Mouse (Mus musculus) midbrain, embryonic 16.5 days (tissue): ENCODE results near the gene Nup210l. TPM values are rescaled to one million over a fixed set of nuclear protein-coding genes. Genes with fewer than 3 reads are reported as not detected.

Experiments used
- ATAC-seq: fragments of 200-750 bp; cut with Nextera tagmentation; 2 replicates; pipeline ENCODE4 v1.8.0; 2017; ENCODE audit warnings: moderate TSS enrichment
- H3K27ac ChIP-seq: fragments of 300-500 bp; sonication (generic); 2 replicates; pipeline ENCODE4 v1.5.1; 2014; ENCODE audit warnings: mild to moderate bottlenecking, low read length, mixed read lengths
- H3K27me3 ChIP-seq: fragments of 300-500 bp; sonication (generic); 2 replicates; pipeline ENCODE4 v1.6.1; 2014; ENCODE audit warnings: low read depth, low read length, mixed read lengths; ENCODE audit not compliant: control insufficient read depth, insufficient read depth
- H3K36me3 ChIP-seq: fragments of 300-500 bp; sonication (generic); 2 replicates; pipeline ENCODE4 v1.6.1; 2014; ENCODE audit warnings: mild to moderate bottlenecking, low read length, moderate library complexity, mixed read lengths; ENCODE audit not compliant: control insufficient read depth, insufficient read depth
- H3K4me1 ChIP-seq: fragments of 300-500 bp; sonication (generic); 2 replicates; pipeline ENCODE4 v1.6.1; 2014; ENCODE audit warnings: mild to moderate bottlenecking, low read length, mixed read lengths; ENCODE audit not compliant: control insufficient read depth, insufficient read depth
- H3K4me2 ChIP-seq: fragments of 300-500 bp; sonication (generic); 2 replicates; pipeline ENCODE4 v1.6.1; 2014; ENCODE audit warnings: mild to moderate bottlenecking, low read length, mixed read lengths
- H3K4me3 ChIP-seq: fragments of 300-500 bp; sonication (generic); 2 replicates; pipeline ENCODE4 v1.5.1; 2014; ENCODE audit warnings: low read depth, mild to moderate bottlenecking, low read length, moderate library complexity, mixed read lengths
- H3K9ac ChIP-seq: fragments of 300-500 bp; sonication (generic); 2 replicates; pipeline ENCODE4 v1.6.1; 2014; ENCODE audit warnings: low read depth, low read length, mixed read lengths
- H3K9me3 ChIP-seq: fragments of 300-500 bp; sonication (generic); replicated peaks from 2 replicates; pipeline ENCODE4 v1.6.1; 2014; ENCODE audit warnings: mild to moderate bottlenecking, low read length, mixed read lengths; ENCODE audit not compliant: control insufficient read depth, poor library complexity, severe bottlenecking
- WGBS: fragments of 180-500 bp; shearing (Covaris S2); extraction: QIAGEN DNeasy Blood & Tissue Kit; methylation state at CpG from one replicate; pipeline ENCODE4 v1.1.7; 2014; 5-methylcytosine and 5-hydroxymethylcytosine counted together
- polyA plus RNA-seq: library from polyadenylated mRNA; unstranded; fragments of >200 nt; fragmentation: Nextera tagmentation; extraction: Ambion mirVana; gene quantifications from 2 replicates; pipeline ENCODE4 v1.2.1, GENCODE M21; 2015

Nup210l gene
- polyA plus RNA-seq, 1 experiment from 2014 or later, result 0.16 TPM

DNA sequence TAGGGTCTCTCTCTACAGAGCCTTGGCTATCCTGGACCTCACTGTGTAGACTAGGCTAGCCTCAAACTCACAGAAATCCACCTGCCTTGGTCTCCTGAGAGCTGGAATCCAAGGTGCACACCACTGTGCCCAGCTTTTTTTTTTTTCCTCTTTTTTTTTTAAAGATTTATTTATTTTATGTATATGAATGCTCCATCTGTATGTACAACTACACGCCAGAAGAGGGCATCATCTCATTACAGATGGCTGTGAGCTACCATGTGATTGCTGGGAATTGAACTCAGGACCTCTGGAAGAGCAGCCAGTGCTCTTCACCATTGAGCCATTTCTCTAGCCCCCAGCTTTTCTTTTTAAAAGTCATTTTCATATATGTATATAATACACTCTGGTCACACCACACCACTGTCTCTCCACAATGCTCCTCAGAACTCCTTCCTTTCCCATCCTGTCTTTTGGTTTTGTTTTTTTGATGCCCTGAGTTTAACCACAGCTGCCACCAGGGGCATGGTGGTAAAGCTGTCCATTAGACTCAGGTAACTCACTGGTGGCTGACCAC lies 112.0 kb downstream of the Nup210l start:
- H3K27me3 ChIP-seq, result no peaks in the 10 kb centered on the region
- ATAC-seq, result no peak
- WGBS, result 27% methylated on average over 1 of the region's 1 CpGs

DNA sequence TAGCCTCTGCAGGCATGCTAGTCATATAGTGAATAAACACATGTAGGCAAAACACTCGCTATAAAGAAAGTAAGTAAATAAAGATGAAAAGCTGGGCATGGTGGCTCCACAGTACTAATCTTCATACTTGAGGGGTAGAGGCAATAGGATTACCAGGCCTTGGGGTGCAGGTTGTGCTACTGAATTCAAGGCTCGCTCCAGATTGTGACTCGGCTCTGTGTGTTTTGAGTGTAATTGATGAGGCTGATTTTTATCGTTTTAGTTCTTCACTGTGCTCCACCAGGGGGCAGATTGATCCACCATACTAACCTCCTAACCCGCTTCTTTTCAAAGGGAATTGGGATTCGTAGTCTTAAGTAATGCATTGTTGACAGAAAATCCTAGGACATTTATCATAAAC lies 116.2 kb downstream of the Nup210l start:
- H3K4me2 ChIP-seq, result peak overlapping the region; percentile 64
- H3K4me3 ChIP-seq, result peak overlapping the region; percentile 31
- H3K9ac ChIP-seq, result peak overlapping the region; percentile 51
- peak overlapping the region; percentile 59; the same call in 1 of the 2 replicates for H3K27ac ChIP-seq
- ATAC-seq, result no peak
- H3K9me3 ChIP-seq, result no peaks in the 10 kb centered on the region
- no peaks in the 10 kb centered on the region for H3K27me3 ChIP-seq
- 14% methylated on average over 6 of the region's 6 CpGs for WGBS
- H3K36me3 ChIP-seq, result no peaks in the 10 kb centered on the region
- H3K4me1 ChIP-seq, result peaks cover 8% of the 10 kb centered on the region

More for the DNA sequence above, 112.0 kb downstream of the Nup210l start:
- H3K9ac ChIP-seq, result no peak overlapping the region
- H3K4me2 ChIP-seq, result no peak overlapping the region
- no peak overlapping the region for H3K4me3 ChIP-seq
- 0 out of 2 replicates have a peak, but pooled peaks cover 2% of the 10 kb centered on the region for H3K36me3 ChIP-seq
- no peaks in the 10 kb centered on the region for H3K9me3 ChIP-seq
- H3K27ac ChIP-seq, result no peak overlapping the region
- peaks cover 26% of the 10 kb centered on the region for H3K4me1 ChIP-seq

DNA sequence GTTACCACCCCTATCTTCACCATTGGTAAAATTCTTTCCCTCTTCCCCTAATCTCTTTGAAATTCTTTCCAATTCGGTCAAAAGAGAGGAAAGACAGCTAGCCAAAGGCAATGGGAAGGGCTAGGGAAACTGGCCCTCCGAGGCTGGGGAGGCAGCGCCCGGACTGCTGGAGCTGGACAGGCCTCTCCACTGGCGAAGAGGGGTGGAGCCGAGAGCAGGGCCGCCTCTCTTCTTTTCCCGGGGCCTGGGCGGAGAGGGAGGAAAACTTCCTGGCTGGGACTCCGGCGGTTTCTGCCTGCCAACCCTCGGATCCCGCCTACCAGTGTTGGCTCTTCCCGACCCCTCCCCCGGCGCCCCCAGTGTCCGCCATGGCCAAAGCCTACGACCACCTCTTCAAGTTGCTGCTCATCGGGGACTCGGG lies 116.6 kb downstream of the Nup210l start:
- Histone ChIP-seq H3K27me3 (no peaks in the 10 kb centered on the region), H3K4me2 (peak overlapping the region; percentile 64), H3K9me3 (no peaks in the 10 kb centered on the region), H3K36me3 (no peaks in the 10 kb centered on the region), H3K27ac (peak overlapping the region; percentile 59; the same call in 1 of the 2 replicates), H3K4me3 (peak overlapping the region; percentile 31), H3K9ac (peak overlapping the region; percentile 51), H3K4me1 (peaks cover 8% of the 10 kb centered on the region; the same call in 1 of the 2 replicates)
- ATAC-seq, result peak; percentile 63; the same call in 1 of the 2 replicates
- 0% methylated on average over 16 of the region's 20 CpGs for WGBS

DNA sequence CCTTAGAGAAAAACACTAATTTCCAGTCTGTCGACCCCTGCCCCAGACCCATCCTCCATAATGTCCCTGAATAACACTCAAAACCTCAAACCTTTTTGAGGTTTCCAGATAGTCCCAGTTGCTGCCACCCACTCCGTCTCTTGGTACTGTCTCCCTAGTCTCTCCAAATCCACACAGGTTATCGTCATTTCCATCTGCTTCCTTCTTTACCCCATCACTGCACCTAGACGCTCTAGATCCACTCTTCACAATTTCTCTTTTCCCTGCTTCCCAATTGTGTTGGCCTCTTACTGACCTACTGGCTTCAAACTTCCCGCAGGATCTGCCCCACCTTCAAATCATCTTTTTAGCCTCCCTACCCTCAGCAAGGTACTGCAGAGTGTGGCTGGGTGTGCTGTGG lies 117.2 kb downstream of the Nup210l start:
- H3K4me3 ChIP-seq, result peak overlapping the region; percentile 31
- no peak overlapping the region for H3K27ac ChIP-seq
- H3K4me1 ChIP-seq, result peaks cover 8% of the 10 kb centered on the region; the same call in 1 of the 2 replicates
- H3K27me3 ChIP-seq, result no peaks in the 10 kb centered on the region
- peak overlapping the region; percentile 51; the same call in 1 of the 2 replicates for H3K9ac ChIP-seq
- no peaks in the 10 kb centered on the region for H3K36me3 ChIP-seq
- 24% methylated on average over 5 of the region's 5 CpGs for WGBS
- ATAC-seq, result no peak
- H3K9me3 ChIP-seq, result no peaks in the 10 kb centered on the region
- peak overlapping the region; percentile 64 for H3K4me2 ChIP-seq

DNA sequence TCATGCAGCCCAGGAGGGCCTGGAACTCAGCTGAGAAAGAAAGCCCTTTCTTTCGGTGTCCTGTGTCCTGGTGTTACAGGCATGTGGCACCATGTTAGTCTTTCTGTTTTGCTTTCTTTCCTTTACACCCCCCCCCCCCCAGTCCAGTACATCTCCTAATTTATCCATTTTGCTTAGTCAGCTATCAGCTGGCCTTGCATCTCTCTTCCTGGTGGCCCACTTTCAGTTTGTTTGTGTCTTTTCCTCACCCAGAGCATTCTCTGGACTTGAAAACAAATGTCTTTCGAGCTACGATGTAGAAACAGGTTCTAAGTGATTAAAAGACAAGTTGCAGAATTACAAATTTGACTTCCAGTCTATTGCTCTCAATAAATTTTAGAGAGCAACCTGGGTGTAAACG lies 118.5 kb downstream of the Nup210l start:
- Histone ChIP-seq H3K4me2 (no peak overlapping the region), H3K4me3 (no peak overlapping the region), H3K36me3 (no peaks in the 10 kb centered on the region), H3K9me3 (no peaks in the 10 kb centered on the region), H3K4me1 (peaks cover 8% of the 10 kb centered on the region; the same call in 1 of the 2 replicates), H3K9ac (no peak overlapping the region), H3K27me3 (no peaks in the 10 kb centered on the region), H3K27ac (no peak overlapping the region)
- WGBS, result 90% methylated on average over 4 of the region's 4 CpGs
- ATAC-seq, result no peak

DNA sequence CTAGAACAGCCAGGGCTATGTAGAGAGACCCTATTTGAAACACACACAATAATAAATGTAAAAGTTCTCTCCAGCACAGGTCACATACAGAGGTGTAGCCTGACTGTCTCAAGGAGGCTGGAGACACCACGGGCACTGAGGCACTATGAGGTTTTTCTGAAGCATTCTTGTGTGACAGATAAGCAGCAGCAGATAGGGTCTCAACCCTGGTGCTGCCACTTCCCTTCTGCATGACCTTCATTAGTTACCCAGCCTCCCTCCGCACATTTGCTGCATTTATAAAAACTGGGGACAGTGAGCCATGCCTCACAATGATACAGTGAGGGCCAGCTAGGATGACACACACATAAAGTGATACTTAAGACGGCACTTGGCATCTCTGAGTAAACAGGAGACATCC lies 119.0 kb downstream of the Nup210l start:
- ATAC-seq, result no peak
- H3K27ac ChIP-seq, result no peak overlapping the region
- WGBS, result 90% methylated on average over 3 of the region's 3 CpGs
- H3K4me3 ChIP-seq, result no peak overlapping the region
- no peak overlapping the region for H3K4me2 ChIP-seq
- no peaks in the 10 kb centered on the region for H3K27me3 ChIP-seq
- no peaks in the 10 kb centered on the region for H3K9me3 ChIP-seq
- peaks cover 8% of the 10 kb centered on the region; the same call in 1 of the 2 replicates for H3K4me1 ChIP-seq
- no peaks in the 10 kb centered on the region for H3K36me3 ChIP-seq
- H3K9ac ChIP-seq, result no peak overlapping the region

DNA sequence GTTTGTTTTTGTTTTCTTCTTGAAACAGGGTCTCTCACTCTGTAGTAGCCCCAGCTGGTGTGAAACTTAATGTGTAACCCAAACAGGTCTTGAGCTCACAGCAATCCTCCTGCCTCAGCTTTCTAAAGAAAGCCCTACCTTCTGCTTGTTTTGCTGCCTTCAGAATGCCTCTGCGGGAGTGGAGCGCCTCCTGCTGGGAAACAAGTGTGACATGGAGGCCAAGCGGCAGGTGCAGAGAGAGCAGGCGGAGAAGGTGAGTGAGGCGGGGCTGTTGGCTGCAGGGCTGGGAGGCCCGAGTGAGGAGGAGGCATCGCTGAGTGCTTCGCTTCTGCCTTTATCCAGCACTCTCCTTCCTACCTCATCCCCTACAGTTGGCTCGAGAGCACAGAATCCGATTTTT lies 120.4 kb downstream of the Nup210l start:
- ATAC-seq, result no peak
- Histone ChIP-seq H3K27me3 (no peaks in the 10 kb centered on the region), H3K9me3 (no peaks in the 10 kb centered on the region), H3K9ac (no peak overlapping the region), H3K4me2 (no peak overlapping the region), H3K27ac (no peak overlapping the region), H3K4me1 (peaks cover 8% of the 10 kb centered on the region; the same call in 1 of the 2 replicates), H3K36me3 (no peaks in the 10 kb centered on the region), H3K4me3 (no peak overlapping the region)
- 87% methylated on average over 10 of the region's 10 CpGs for WGBS

DNA sequence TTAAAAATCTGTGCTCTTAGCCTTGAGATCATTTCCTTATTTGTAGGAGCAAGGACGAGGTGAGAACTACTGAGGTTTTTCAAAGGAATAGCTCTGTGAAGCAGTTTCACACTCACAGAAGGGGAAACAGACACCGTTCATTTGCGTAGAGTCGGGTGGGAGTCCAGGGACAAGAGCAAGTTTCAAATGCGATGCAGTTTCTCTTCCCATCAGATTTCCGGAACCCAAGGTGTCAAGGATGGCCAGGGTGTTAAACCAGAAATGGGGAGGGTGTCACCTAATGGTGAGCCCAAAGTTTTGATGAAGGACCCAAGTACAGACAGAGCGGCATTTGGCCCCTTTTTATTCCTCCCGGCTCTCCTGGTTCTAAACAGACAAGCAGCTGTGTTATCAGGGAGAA lies 127.1 kb downstream of the Nup210l start:
- peak overlapping the region; percentile 56 for H3K4me3 ChIP-seq
- ATAC-seq, result no peak
- no peaks in the 10 kb centered on the region for H3K9me3 ChIP-seq
- peak overlapping the region; percentile 66; the same call in 1 of the 2 replicates for H3K9ac ChIP-seq
- H3K27me3 ChIP-seq, result no peaks in the 10 kb centered on the region
- H3K27ac ChIP-seq, result peak overlapping the region; percentile 50
- H3K36me3 ChIP-seq, result peaks cover 6% of the 10 kb centered on the region
- peak overlapping the region; percentile 66 for H3K4me2 ChIP-seq
- peaks cover 6% of the 10 kb centered on the region for H3K4me1 ChIP-seq
- 16% methylated on average over 8 of the region's 8 CpGs for WGBS

DNA sequence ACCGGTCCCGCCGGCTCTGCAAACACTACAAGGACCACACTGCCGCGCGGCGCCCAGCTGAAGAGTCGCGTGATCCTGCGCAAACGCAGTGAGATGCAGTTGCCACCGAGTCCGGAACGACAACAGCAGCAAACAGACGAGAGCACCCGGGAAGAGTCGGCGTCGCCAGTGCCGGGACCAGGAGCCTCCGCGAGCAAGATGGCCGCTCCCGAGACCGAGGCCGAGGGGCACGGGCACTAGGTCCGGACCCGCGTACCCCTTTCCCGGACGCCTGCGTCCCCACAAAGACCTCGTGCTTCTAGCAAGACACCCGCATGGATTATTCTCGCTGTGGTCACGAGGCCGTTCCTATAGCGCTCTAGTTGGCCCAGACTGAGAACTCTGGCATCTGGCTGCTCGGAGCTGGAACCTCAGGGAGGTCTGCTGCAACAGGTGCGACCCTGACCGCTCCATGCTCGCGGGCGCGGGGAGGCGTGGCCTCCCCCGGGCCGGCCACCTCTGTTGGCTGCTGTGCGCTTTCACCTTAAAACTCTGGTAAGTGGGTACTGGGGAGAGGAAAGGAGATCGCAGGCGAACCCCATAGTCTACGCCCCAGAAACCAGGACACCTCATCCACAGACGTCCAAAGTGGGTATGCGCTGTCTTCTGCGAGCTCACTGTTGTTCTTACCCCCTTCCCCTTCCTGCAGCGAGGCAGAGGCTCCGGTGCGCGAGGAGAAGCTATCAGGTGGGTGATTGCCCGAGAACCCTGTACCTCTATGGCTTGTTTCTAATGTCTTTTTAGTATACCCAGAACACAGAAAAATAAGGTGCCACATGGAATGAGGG lies 127.8 kb downstream of the Nup210l start, which contains the start of gene Jtb:
Jtb (plus strand) TSS at position 91 of the 827 bp plus-strand sequence.
- Histone ChIP-seq H3K4me3 (peak within 1 kb of the TSS; percentile 56), H3K27ac (peak within 1 kb of the TSS; percentile 80), H3K36me3 (peaks cover 8% of the 10 kb centered on the region), H3K27me3 (no peaks in the 10 kb centered on the region), H3K4me2 (peak within 1 kb of the TSS; percentile 66), H3K4me1 (peaks cover 6% of the 10 kb centered on the region), H3K9ac (peak within 1 kb of the TSS; percentile 66), H3K9me3 (no peaks in the 10 kb centered on the region)
- under 1% methylated on average over 61 of the region's 61 CpGs for WGBS
- peak; percentile 99 for ATAC-seq
